Comparison of ENCODE assay signal across 12 mouse cellular contexts in genomic region chr11:76125386-76125785, GRCm38 (mm10). TPM values are rescaled to one million over a fixed set of nuclear protein-coding genes. Genes with fewer than 3 reads are reported as not detected.
DNase-seq lines count a peak whose midpoint lies in the region; ATAC-seq and TF ChIP-seq lines count a peak whose summit lies in the region.
"Had no signal": no experiment of that assay in that cellular context is flagged by ENCODE, and none has a peak within 500 bp of the region (broad histone marks: within the 10 kb centered on the region; RNA-seq: fewer than 3 reads in every experiment).

No protein-coding gene starts in this region.

- 77% methylated on average over 8 of the region's 8 CpGs for WGBS in hindbrain, embryonic 10.5 days
- 82% methylated on average over 8 of the region's 8 CpGs for WGBS in hindbrain, postnatal 0 days
- 47% methylated on average over 8 of the region's 8 CpGs for WGBS in intestine, embryonic 16.5 days
- WGBS in kidney, embryonic 14.5 days, result 50% methylated on average over 8 of the region's 8 CpGs

- no peak overlapping the region for H3K9ac ChIP-seq in hindbrain, postnatal 0 days (replicated peaks; ENCODE audit: low read length)
- no peak overlapping the region for H3K9ac ChIP-seq in intestine, embryonic 16.5 days (ENCODE audit: low read depth, low read length)
- H3K9ac ChIP-seq in kidney, embryonic 14.5 days (ENCODE audit: low read depth, low read length), result no peak overlapping the region

- no peak overlapping the region for H3K27ac ChIP-seq in hindbrain, embryonic 10.5 days
- H3K27ac ChIP-seq in hindbrain, postnatal 0 days, result no peak overlapping the region
- H3K27ac ChIP-seq in embryonic fibroblast, embryonic 13.5 days (ENCODE audit: insufficient read depth, low read length), result peak overlapping the region; percentile 86
- H3K27ac ChIP-seq in intestine, embryonic 16.5 days (ENCODE audit: low read length), result peak overlapping the region; percentile 50
- no peak overlapping the region for H3K27ac ChIP-seq in kidney, embryonic 14.5 days (ENCODE audit: low read depth, low read length)

- no peak for TF ChIP-seq POLR2A in embryonic fibroblast, embryonic 13.5 days (IDR thresholded peaks at IDR 0.05; ENCODE audit: low read depth, low read length)

- ATAC-seq in hindbrain, postnatal 0 days, result no peak
- peak; percentile 60 for ATAC-seq in intestine, embryonic 16.5 days
- no peak for ATAC-seq in activated CD4-positive, CD25-positive, alpha-beta regulatory T cell, adult 4 months
- no peak for ATAC-seq in kidney, embryonic 14.5 days (ENCODE audit: low FRiP score, low TSS enrichment)
- ATAC-seq: forebrain, embryonic 14.5 days; midbrain, embryonic 16.5 days had no signal

- no peaks in the 10 kb centered on the region for H3K27me3 ChIP-seq in hindbrain, embryonic 10.5 days (ENCODE audit: insufficient read depth, poor library complexity, severe bottlenecking)
- no peaks in the 10 kb centered on the region for H3K27me3 ChIP-seq in hindbrain, postnatal 0 days (ENCODE audit: insufficient read depth, low read length)
- no peaks in the 10 kb centered on the region for H3K27me3 ChIP-seq in intestine, embryonic 16.5 days (replicated peaks; ENCODE audit: control insufficient read depth, insufficient read depth, low read length)
- no peaks in the 10 kb centered on the region for H3K27me3 ChIP-seq in kidney, embryonic 14.5 days (ENCODE audit: control insufficient read depth, insufficient read depth, low read length)

- H3K4me3 ChIP-seq in hindbrain, embryonic 10.5 days, result no peak overlapping the region
- H3K4me3 ChIP-seq in hindbrain, postnatal 0 days (ENCODE audit: low read length), result no peak overlapping the region
- H3K4me3 ChIP-seq in embryonic fibroblast, embryonic 13.5 days (ENCODE audit: insufficient read depth, low read length), result no peak overlapping the region
- no peak overlapping the region for H3K4me3 ChIP-seq in intestine, embryonic 16.5 days (ENCODE audit: low read length)
- no peak overlapping the region for H3K4me3 ChIP-seq in kidney, embryonic 14.5 days (ENCODE audit: low read length)

- TF ChIP-seq CTCF in hindbrain, postnatal 0 days (IDR thresholded peaks at IDR 0.05; ENCODE audit: low read depth), result no peak
- no peak for TF ChIP-seq CTCF in embryonic fibroblast, embryonic 13.5 days (IDR thresholded peaks at IDR 0.05; ENCODE audit: borderline replicate concordance, insufficient read depth, low read length)

- H3K9me3 ChIP-seq in hindbrain, embryonic 10.5 days, result no peaks in the 10 kb centered on the region
- no peaks in the 10 kb centered on the region for H3K9me3 ChIP-seq in hindbrain, postnatal 0 days (ENCODE audit: low read length)
- no peaks in the 10 kb centered on the region for H3K9me3 ChIP-seq in intestine, embryonic 16.5 days (ENCODE audit: control insufficient read depth, low read length)
- H3K9me3 ChIP-seq in kidney, embryonic 14.5 days (ENCODE audit: control insufficient read depth, low read length), result no peaks in the 10 kb centered on the region

- peaks cover 41% of the 10 kb centered on the region for H3K36me3 ChIP-seq in hindbrain, embryonic 10.5 days
- peaks cover 14% of the 10 kb centered on the region; the same call in 1 of the 2 replicates for H3K36me3 ChIP-seq in hindbrain, postnatal 0 days (ENCODE audit: insufficient read depth, low read length)
- H3K36me3 ChIP-seq in intestine, embryonic 16.5 days (ENCODE audit: control insufficient read depth, insufficient read depth, low read length), result no peaks in the 10 kb centered on the region
- peaks cover 7% of the 10 kb centered on the region; the same call in 1 of the 2 replicates for H3K36me3 ChIP-seq in kidney, embryonic 14.5 days (ENCODE audit: control insufficient read depth, insufficient read depth, low read length)

- DNase-seq in hindbrain, embryonic 10.5 days (ENCODE audit: low spot score), result peak; percentile 6
- DNase-seq in hindbrain, postnatal 0 days (ENCODE audit: low spot score), result no peak
- DNase-seq in NIH3T3 (ENCODE audit: low read depth), result peak; percentile 84
- DNase-seq in right cerebral cortex, postnatal 14 days, result no peak
- DNase-seq: cerebellum, adult 9-11 months had no signal

- H3K4me2 ChIP-seq in hindbrain, postnatal 0 days (ENCODE audit: low read depth, low read length), result no peak overlapping the region
- H3K4me2 ChIP-seq in intestine, embryonic 16.5 days (ENCODE audit: low read depth, low read length), result peak overlapping the region; percentile 18; the same call in 1 of the 2 replicates
- H3K4me2 ChIP-seq in kidney, embryonic 14.5 days (replicated peaks; ENCODE audit: low read depth, low read length), result no peak overlapping the region
- H3K4me2 ChIP-seq: liver, embryonic 11.5 days had no signal

- peaks cover 2% of the 10 kb centered on the region; the same call in 1 of the 2 replicates for H3K4me1 ChIP-seq in hindbrain, embryonic 10.5 days (replicated peaks)
- H3K4me1 ChIP-seq in hindbrain, postnatal 0 days (ENCODE audit: insufficient read depth, low read length), result no peaks in the 10 kb centered on the region
- peaks cover 16% of the 10 kb centered on the region for H3K4me1 ChIP-seq in embryonic fibroblast, embryonic 13.5 days (ENCODE audit: control insufficient read depth, insufficient read depth, low read length)
- H3K4me1 ChIP-seq in intestine, embryonic 16.5 days (ENCODE audit: control insufficient read depth, insufficient read depth, low read length), result peaks cover 18% of the 10 kb centered on the region
- H3K4me1 ChIP-seq in kidney, embryonic 14.5 days (ENCODE audit: control insufficient read depth, insufficient read depth, low read length), result 0 out of 2 replicates have a peak, but pooled peaks cover 3% of the 10 kb centered on the region

RNA-seq across cellular contexts. Expression of gene Vps53, which starts 54.1 kb away (rescaled TPM):
- polyA plus RNA-seq in hindbrain, embryonic 10.5 days (2016; fragmentation: Nextera tagmentation; extraction: Ambion mirVana), result 37.9 and 48.3 TPM in 2 replicates
- 39.2 and 42.8 TPM in 2 replicates for total RNA-seq in hindbrain, postnatal 0 days (2014; rRNA removed)
- 58.9 and 59.0 TPM in 2 replicates for polyA plus RNA-seq in hindbrain, postnatal 0 days (2015; fragmentation: Nextera tagmentation; extraction: Ambion mirVana)
- polyA plus RNA-seq in embryonic fibroblast, embryonic 13.5 days (2011; ENCODE audit: insufficient read length, low read depth, missing spikeins), result 40.1 and 40.9 TPM in 2 replicates
- 55.9 and 61.9 TPM in 2 replicates for polyA plus RNA-seq in intestine, embryonic 16.5 days (2015; fragmentation: Nextera tagmentation; extraction: Ambion mirVana)
- 10 to 100 TPM; 44.5 to 55.8 TPM for polyA plus RNA-seq in activated CD4-positive, CD25-positive, alpha-beta regulatory T cell, adult 4 months (2017; shearing (Covaris generic))
- polyA plus RNA-seq in kidney, embryonic 14.5 days (2014; fragmentation: Nextera tagmentation; extraction: Ambion mirVana), result 27.3 and 40.8 TPM in 2 replicates

RNA-seq across cellular contexts. Expression of gene Fam57a, which starts 54.1 kb away (rescaled TPM):
- polyA plus RNA-seq in hindbrain, embryonic 10.5 days (2016; fragmentation: Nextera tagmentation; extraction: Ambion mirVana), result 32.6 and 33.6 TPM in 2 replicates
- total RNA-seq in hindbrain, postnatal 0 days (2014; rRNA removed), result 20.1 and 30.4 TPM in 2 replicates
- 16.6 and 20.0 TPM in 2 replicates for polyA plus RNA-seq in hindbrain, postnatal 0 days (2015; fragmentation: Nextera tagmentation; extraction: Ambion mirVana)
- polyA plus RNA-seq in embryonic fibroblast, embryonic 13.5 days (2011; ENCODE audit: insufficient read length, low read depth, missing spikeins), result 17.5 and 20.8 TPM in 2 replicates
- polyA plus RNA-seq in intestine, embryonic 16.5 days (2015; fragmentation: Nextera tagmentation; extraction: Ambion mirVana), result 104 TPM in 2 replicates
- 1 to 10 TPM; 4.1 to 4.9 TPM for polyA plus RNA-seq in activated CD4-positive, CD25-positive, alpha-beta regulatory T cell, adult 4 months (2017; shearing (Covaris generic))
- 25.5 and 26.5 TPM in 2 replicates for polyA plus RNA-seq in kidney, embryonic 14.5 days (2014; fragmentation: Nextera tagmentation; extraction: Ambion mirVana)

Comparison
In these comparisons a context has a peak if more than half of its experiments do, and no peak if none do; other contexts are left out.
1. DNase-seq: peak in hindbrain, embryonic 10.5 days (single experiment) and NIH3T3 (single experiment); none in hindbrain, postnatal 0 days (single experiment) and right cerebral cortex, postnatal 14 days (single experiment).
2. H3K27ac ChIP-seq: peak in embryonic fibroblast, embryonic 13.5 days (single experiment) and intestine, embryonic 16.5 days (single experiment); none in hindbrain, embryonic 10.5 days (single experiment), hindbrain, postnatal 0 days (single experiment) and kidney, embryonic 14.5 days (single experiment).